Mouse (Mus musculus): ENCODE data around the gene Flywch1. TPM values are rescaled to one million over a fixed set of nuclear protein-coding genes. Genes with fewer than 3 reads are reported as not detected.

The Flywch1 gene
- polyA plus RNA-seq, 1 experiment, result 43.5 TPM

DNA sequence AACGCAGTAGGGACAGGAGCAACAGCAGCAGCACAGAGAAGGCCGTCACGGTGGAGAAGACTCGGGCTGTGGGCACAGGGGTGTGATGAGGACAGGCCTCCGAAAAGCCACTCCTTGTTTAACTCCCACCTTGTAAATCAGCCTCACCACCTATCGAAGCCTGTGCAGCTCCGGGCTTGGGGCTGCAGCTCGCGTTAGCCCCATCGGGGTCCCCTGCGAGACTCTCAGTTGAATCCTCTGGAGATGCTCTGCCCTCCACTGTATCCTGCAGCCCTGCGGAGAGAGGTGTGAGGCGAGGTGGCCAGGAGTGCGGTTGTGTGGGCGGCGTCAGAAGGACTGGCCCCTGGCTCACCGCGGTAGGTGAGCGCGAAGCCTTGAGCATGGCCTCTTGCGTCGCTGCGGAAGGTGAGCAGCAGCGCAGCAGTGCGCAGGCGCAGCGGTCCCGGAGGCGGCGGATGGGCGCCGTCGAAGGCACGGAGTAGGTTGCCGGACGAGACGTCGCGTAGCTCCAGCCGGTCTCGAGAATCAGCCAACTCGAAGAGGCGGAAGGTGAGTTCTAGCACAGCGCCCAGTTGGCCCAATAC is 29.1 kb downstream of the Flywch1 start:
- no peak overlapping the region for H3K4me2 ChIP-seq (ENCODE audit: low read depth)
- H3ac ChIP-seq (ENCODE audit: control insufficient read depth, insufficient read length), result no peak overlapping the region
- H3K4me3 ChIP-seq, result no peak overlapping the region
- no peaks in the 10 kb centered on the region for H3K79me2 ChIP-seq (ENCODE audit: control insufficient read depth, insufficient read depth)
- no peaks in the 10 kb centered on the region for H3K36me3 ChIP-seq (ENCODE audit: control insufficient read depth, insufficient read depth)
- peaks cover 38% of the 10 kb centered on the region for H3K27me3 ChIP-seq (ENCODE audit: control insufficient read depth, insufficient read depth, insufficient read length)
- TF ChIP-seq POLR2AphosphoS2 (IDR thresholded peaks at IDR 0.05; ENCODE audit: insufficient read length, low read depth) (no peak), TCF3 (IDR thresholded peaks at IDR 0.05; ENCODE audit: insufficient read length, low read depth) (no peak), REST (IDR thresholded peaks at IDR 0.05; ENCODE audit: insufficient read depth, insufficient read length) (no peak), SRF (IDR thresholded peaks at IDR 0.05; ENCODE audit: control insufficient read depth, insufficient read length, low read depth) (no peak), E2F4 (IDR thresholded peaks at IDR 0.05; ENCODE audit: insufficient read depth) (no peak), CEBPB (IDR thresholded peaks at IDR 0.05; ENCODE audit: insufficient read depth, poor library complexity, severe bottlenecking) (no peak), POLR2A (IDR thresholded peaks at IDR 0.05; ENCODE audit: insufficient read length, low read depth) (no peak)

GRCm38 (mm10) chr17:23741359-23742209 is 29.8 kb downstream of the Flywch1 start:
- Histone ChIP-seq H3K4me2 (ENCODE audit: low read depth) (no peak overlapping the region), H3ac (ENCODE audit: control insufficient read depth, insufficient read length) (no peak overlapping the region), H3K27me3 (ENCODE audit: control insufficient read depth, insufficient read depth, insufficient read length) (peaks cover 38% of the 10 kb centered on the region), H3K36me3 (ENCODE audit: control insufficient read depth, insufficient read depth) (no peaks in the 10 kb centered on the region), H3K4me3 (no peak overlapping the region), H3K79me2 (ENCODE audit: control insufficient read depth, insufficient read depth) (no peaks in the 10 kb centered on the region)
- no peak for TF ChIP-seq CEBPB (IDR thresholded peaks at IDR 0.05; ENCODE audit: insufficient read depth, poor library complexity, severe bottlenecking)
- TF ChIP-seq REST (IDR thresholded peaks at IDR 0.05; ENCODE audit: insufficient read depth, insufficient read length), result no peak
- TF ChIP-seq TCF12 (IDR thresholded peaks at IDR 0.05; ENCODE audit: insufficient read depth, poor library complexity, severe bottlenecking), result no peak
- TF ChIP-seq MYOD1 (IDR thresholded peaks at IDR 0.05; ENCODE audit: control insufficient read depth in 1 of 3, insufficient read length in 2 of 3, low read depth in 2 of 3), result no peak
- no peak for TF ChIP-seq E2F4 (IDR thresholded peaks at IDR 0.05; ENCODE audit: insufficient read depth)
- no peak for TF ChIP-seq MAX (IDR thresholded peaks at IDR 0.05; ENCODE audit: low read depth)
- TF ChIP-seq POLR2AphosphoS2 (IDR thresholded peaks at IDR 0.05; ENCODE audit: insufficient read length, low read depth), result no peak
- TF ChIP-seq USF1 (IDR thresholded peaks at IDR 0.05; ENCODE audit: low read depth), result no peak
- TF ChIP-seq SRF (IDR thresholded peaks at IDR 0.05; ENCODE audit: control insufficient read depth, insufficient read length, low read depth), result no peak

DNA sequence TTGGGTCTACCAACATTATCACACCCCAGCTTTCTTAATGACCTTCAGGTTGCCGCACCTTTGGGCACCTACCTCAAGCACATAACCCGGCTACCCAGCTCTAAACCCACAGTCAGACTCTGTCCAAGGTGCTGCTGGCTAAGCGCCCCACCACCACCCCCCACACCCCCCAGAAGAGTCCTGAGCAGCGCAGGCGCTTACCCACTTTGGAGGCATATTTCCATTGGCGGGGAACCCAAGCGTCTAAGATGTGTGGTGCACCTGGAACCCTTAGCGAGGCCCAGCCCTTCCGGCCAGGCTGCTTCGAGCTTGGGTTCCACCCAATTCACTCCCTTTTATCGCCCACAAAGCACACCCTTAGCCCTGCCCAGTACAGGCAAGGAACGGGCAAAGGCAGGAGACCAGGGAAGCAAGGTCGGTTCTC is 30.8 kb downstream of the Flywch1 start, which contains the start of gene Paqr4:
Gene Paqr4 (minus strand): TSS at position 270 of the 424 bp plus-strand sequence.
- TF ChIP-seq E2F4 (IDR thresholded peaks at IDR 0.05; ENCODE audit: insufficient read depth) (no peak), TCF3 (IDR thresholded peaks at IDR 0.05; ENCODE audit: insufficient read length, low read depth) (no peak), REST (IDR thresholded peaks at IDR 0.05; ENCODE audit: insufficient read depth, insufficient read length) (peak; percentile 44)
- Histone ChIP-seq H3K36me3 (ENCODE audit: control insufficient read depth, insufficient read depth) (no peaks in the 10 kb centered on the region), H3ac (ENCODE audit: control insufficient read depth, insufficient read length) (peak within 1 kb of the TSS; percentile 37), H3K27me3 (ENCODE audit: control insufficient read depth, insufficient read depth, insufficient read length) (peaks cover 35% of the 10 kb centered on the region), H3K79me2 (ENCODE audit: control insufficient read depth, insufficient read depth) (no peaks in the 10 kb centered on the region), H3K4me3 (peak within 1 kb of the TSS; percentile 35), H3K4me2 (ENCODE audit: low read depth) (peak within 1 kb of the TSS; percentile 94)

DNA sequence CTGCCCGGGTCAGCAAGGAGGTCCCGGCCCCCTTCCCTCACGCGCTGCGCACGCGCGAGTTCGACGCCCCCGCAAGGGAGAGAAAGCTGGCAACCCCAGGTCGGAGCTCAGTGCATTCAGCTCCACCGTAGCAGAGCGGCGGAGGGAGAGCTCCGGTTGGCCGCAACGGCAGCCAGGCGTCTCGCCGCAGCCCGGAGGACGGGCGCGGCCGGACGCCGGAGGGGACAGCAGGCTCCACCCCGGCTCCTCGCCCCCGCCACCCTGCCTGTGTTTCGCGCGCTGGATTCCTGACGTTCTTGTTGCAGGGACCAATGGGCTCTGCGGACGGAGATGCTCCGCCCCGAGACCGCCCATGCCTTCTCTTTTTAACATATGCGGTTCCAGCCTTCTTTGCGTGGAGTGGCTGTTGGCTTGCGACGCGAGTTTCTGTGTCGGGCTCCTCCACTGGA is 31.2 kb downstream of the Flywch1 start:
- TF ChIP-seq USF1 (IDR thresholded peaks at IDR 0.05; ENCODE audit: low read depth) (no peak), TCF12 (IDR thresholded peaks at IDR 0.05; ENCODE audit: insufficient read depth, poor library complexity, severe bottlenecking) (no peak), MAX (IDR thresholded peaks at IDR 0.05; ENCODE audit: low read depth) (no peak), TCF3 (IDR thresholded peaks at IDR 0.05; ENCODE audit: insufficient read length, low read depth) (no peak), POLR2AphosphoS2 (IDR thresholded peaks at IDR 0.05; ENCODE audit: insufficient read length, low read depth) (peak; percentile 58), CEBPB (IDR thresholded peaks at IDR 0.05; ENCODE audit: insufficient read depth, poor library complexity, severe bottlenecking) (no peak), SRF (IDR thresholded peaks at IDR 0.05; ENCODE audit: control insufficient read depth, insufficient read length, low read depth) (peak; percentile 28), REST (IDR thresholded peaks at IDR 0.05; ENCODE audit: insufficient read depth, insufficient read length) (no peak), POLR2A (IDR thresholded peaks at IDR 0.05; ENCODE audit: insufficient read length, low read depth) (peak; percentile 84), MYOD1 (IDR thresholded peaks at IDR 0.05; ENCODE audit: control insufficient read depth in 1 of 3, insufficient read length in 2 of 3, low read depth in 2 of 3) (peak in 1 of 3 experiments; percentile 12), MYOG (IDR thresholded peaks at IDR 0.05; ENCODE audit: control insufficient read depth in 1 of 3, insufficient read depth in 1 of 3, insufficient read length in 2 of 3, low read depth in 2 of 3) (peak in 1 of 3 experiments; percentile 17), E2F4 (IDR thresholded peaks at IDR 0.05; ENCODE audit: insufficient read depth) (peak; percentile 72)
- Histone ChIP-seq H3K36me3 (ENCODE audit: control insufficient read depth, insufficient read depth) (no peaks in the 10 kb centered on the region), H3K27me3 (ENCODE audit: control insufficient read depth, insufficient read depth, insufficient read length) (peaks cover 30% of the 10 kb centered on the region)

More for the DNA sequence above, 31.2 kb downstream of the Flywch1 start:
- peak overlapping the region; percentile 35 for H3K4me3 ChIP-seq
- H3K79me2 ChIP-seq (ENCODE audit: control insufficient read depth, insufficient read depth), result no peaks in the 10 kb centered on the region
- peak overlapping the region; percentile 37 for H3ac ChIP-seq (ENCODE audit: control insufficient read depth, insufficient read length)
- H3K4me2 ChIP-seq (ENCODE audit: low read depth), result peak overlapping the region; percentile 94
